Mouse (Mus musculus): ENCODE data around the gene Hdac7. TPM values are rescaled to one million over a fixed set of nuclear protein-coding genes. Genes with fewer than 3 reads are reported as not detected.

The Hdac7 gene
- total RNA-seq, 2 experiments from 2014 or later = 12.6 to 29.2 TPM

DNA sequence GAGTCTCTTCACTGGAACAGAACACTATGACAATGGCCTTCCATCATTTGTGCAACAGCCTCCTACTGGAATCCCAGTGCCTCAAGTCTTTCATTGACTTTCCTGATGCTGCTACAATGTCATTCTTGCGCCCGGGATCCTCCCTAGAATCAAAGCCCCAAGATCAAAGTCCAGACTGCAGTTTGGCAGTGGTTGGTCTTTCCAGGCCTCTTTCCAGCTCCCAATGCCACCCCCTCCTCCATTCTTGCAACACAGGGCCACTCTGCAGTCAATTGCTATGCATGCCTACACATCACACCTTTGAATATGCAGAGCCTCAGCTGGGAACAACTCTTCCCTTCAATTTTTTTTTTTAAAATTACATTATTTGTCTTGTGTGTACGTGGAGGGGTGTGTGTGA lies 16.1 kb upstream of the Hdac7 start:
- ATAC-seq (replicated peaks; ENCODE audit: poor library complexity) = no peak

DNA sequence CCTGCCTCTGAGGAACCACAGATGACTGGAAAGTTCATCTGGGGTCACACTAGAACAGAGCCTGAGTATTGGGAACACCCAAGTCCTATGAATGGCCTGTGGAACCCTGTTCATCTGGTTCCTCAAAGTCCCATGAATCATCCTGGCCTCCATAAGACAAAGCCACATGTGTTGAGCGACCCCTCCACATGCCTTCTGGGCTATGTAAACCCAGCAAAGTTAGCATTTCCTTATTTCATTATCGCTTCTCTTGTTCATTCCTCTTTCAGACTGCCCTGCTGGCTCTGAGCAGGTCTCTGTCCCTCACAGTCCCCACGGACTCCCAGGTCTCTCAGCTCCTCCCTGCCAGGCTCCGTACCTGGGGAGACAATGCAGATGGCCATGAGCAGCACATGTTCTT lies 14.1 kb upstream of the Hdac7 start:
- ATAC-seq (replicated peaks; ENCODE audit: poor library complexity) = no peak

DNA sequence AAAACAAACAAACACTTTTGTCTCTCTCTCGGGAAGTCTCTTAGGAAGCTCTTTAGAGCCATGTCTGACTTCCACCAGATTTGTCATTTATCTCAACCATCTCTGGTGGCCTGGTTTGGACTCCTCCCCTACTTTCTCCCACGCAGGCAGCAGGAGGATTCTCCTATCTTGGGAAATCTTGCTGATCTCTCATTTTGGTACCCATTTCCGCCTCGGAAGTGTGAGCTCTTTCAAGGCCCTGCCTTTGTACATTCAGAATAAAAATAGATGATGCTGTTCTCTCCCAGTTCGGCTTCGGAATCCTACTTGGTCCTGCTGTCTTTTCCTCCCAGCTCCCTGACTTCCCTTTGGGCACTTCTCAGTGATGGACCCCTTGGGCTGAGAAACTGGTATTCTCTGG lies 10.2 kb upstream of the Hdac7 start:
- no peak for ATAC-seq (replicated peaks; ENCODE audit: poor library complexity)

DNA sequence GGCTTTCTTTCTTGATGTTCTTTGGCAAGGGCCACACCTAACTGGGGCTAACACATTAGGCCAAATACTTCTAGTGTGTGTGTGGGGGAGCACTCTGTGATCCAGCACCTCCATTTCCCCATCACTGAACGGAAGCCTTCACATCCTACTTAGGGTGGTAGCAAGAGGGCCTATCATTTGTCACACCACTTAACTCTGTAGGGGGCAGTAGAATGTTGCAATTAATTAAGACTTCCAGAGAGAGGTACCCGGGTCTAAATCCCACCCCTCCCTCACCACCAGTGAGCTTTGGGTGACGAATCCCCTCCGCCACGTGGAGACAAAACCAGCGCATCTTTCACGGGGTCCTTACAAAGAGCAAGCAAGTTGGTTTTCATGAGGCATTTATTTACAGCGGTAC lies 9.8 kb upstream of the Hdac7 start:
- no peak for ATAC-seq (replicated peaks; ENCODE audit: poor library complexity)

DNA sequence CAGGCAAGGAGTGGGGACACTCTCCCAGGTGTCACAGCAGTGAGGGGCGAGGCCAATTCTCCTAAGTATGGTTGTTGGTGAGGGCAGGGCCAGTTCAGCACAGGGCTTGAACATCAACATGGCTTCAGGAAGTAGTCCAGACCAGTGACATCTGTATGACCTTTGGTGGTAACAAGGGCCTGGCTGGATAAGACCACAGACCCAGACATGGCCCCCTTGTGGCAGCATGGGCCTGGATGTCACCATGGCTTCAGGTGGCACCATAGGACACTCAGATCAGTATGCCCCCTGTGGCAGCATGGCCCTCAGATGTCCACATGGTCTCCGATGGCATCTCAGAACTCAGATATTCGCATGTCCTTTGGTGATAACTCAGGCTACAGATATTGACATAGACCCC lies 8.0 kb upstream of the Hdac7 start:
- no peak for ATAC-seq (replicated peaks; ENCODE audit: poor library complexity)

DNA sequence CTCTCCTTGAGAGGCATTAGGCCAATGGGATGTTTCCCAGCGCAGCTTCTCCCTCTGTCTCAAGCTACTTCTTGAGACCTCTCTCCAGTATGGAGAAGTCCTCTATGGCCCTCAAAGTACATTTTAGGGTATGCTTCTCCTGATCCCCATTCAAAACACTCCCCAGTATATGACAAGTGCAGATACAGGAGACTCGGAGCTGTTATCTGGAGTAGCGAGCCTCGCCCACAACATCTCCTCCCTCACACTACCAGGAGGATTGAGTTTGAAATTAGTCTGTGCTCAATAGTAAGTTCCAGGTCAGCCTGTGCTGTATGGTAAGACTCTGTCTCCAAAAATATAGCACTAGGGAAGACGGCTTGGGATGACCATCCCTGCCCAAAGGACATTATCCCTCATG lies 6.7 kb upstream of the Hdac7 start:
- no peak for ATAC-seq (replicated peaks; ENCODE audit: poor library complexity)

DNA sequence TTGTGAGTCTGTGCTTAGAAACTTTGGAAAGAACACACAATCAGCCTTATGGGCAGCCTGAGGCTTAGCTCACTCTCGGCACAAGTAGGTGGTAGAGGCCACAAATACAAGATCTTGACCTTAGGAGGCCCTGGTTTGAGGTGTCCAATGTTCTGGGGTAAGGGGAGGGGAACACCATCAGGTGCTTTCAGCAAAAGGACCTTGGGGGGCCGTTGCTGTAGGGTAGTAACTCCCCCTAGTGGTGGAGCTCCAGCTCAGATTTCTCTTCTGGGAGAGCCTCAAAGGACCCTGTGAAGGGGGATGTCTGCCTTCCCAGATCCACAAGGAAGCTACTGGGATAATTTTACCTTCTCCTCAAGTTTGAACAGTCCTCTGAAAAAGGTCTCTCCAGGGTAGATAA lies 6.1 kb upstream of the Hdac7 start:
- no peak for ATAC-seq (replicated peaks; ENCODE audit: poor library complexity)

DNA sequence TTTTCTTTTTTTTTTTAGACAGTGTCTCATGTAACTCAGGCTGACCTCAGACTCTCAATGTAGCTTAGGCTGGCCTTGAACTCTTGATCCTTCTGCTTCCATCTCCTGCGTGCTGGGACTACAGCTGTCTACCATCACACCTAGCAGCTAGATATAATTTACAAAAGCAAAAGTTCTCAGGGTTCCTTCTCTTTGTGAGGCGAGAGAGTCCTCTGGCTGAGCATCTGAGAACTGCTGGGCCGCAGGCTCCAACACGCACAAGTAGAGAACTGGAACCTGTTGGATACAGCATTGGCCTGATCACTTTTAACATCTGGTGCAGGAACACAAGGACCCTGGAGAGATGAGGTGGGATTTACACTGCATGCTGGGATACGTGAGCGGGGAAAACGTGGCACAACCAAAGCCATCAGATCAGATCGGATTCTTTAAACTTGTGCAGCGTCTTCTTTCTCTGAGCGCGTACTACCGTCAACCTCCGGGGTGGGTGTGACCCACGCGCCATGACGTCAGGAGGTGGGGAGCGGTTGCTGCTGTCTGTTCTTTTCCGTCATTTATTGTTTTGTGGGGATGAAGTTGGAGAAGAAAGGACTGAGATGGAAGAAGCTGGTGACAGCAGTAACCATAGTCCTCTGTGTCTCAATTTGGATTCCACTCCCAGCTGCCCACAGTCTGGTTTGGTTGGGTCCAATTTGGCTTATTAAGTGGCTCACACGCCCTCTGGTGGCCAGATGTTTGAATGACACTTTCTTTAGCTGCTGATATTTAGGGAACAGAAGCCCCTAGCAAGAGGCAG lies 5.0 kb upstream of the Hdac7 start:
- peak; percentile 50 for ATAC-seq (replicated peaks; ENCODE audit: poor library complexity)

DNA sequence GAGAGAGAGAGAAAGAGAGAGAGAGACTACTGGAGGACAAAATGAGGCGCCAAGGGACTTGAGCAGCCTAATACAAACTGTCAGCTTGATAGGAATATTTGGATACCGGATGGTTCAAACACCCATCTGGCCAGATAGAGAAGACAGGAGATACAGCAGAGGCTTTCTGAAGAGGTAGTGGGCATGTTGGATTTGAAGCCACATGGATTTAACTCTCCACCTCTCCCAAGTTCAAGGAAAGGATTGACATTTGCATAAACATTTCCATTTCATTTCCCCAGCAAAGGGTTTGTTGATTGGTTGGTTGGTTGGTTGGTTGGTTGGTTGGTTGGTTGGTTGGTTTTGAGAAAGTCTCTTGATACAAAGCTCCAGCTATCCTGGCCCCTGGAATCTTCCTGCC lies 3.6 kb upstream of the Hdac7 start:
- no peak for ATAC-seq (replicated peaks; ENCODE audit: poor library complexity)

DNA sequence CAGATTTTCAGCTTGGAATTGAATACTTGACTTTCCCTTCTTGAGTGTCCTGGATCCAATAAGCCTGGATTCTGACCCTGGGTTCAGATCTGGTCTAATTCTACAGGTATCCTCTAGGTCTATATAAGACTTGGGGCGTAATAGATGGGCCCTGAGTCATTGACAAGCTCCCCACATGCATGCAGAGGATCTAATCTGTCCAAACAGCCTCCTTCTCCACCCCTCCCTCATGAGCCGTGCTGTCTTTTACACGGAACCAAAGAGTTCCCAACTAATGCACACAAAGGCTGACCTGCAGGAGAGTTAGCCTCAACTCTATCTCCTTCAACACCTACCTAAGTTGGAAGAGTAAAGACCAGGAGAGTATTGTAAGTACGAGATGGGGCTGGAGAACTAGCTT lies 3.0 kb upstream of the Hdac7 start:
- peak; percentile 14; the same call in 1 of the 2 replicates for ATAC-seq (replicated peaks; ENCODE audit: poor library complexity)

DNA sequence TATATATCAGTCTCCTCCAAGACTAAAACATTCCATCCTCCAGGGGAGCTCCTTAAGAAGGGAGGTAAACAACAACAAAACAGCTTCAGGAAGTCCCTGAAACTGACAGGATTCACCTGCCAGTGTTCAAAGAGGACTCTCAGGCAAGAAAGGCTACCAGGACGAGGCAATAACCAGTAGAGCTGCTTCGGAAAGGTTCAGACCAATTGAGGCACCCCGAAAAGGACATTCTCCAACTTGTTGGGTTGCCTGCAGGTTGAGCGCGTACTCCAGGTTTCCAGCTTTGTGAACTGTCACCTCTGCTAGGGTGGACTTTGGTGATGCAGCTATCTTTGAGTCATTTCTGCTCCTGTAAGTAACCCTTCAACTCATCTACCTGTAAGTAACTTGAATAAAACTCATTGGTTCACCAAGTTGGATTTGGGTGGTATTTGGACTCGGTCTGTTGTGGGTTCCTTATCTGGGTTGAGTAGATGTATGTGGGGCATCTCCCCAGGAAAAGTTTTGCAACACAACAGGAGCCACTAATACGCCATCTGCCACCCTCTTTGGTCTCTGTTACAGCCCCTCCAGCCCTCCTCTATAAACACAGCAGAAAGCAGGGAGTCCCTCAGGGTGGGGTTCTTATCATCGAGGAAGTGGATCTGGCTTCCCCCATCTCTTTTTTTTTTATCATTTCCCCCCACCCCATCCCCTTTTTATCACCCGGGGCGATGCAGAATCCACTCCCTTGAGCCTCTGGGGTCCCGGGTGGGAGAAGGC lies 2.0 kb upstream of the Hdac7 start:
- no peak for ATAC-seq (replicated peaks; ENCODE audit: poor library complexity)

DNA sequence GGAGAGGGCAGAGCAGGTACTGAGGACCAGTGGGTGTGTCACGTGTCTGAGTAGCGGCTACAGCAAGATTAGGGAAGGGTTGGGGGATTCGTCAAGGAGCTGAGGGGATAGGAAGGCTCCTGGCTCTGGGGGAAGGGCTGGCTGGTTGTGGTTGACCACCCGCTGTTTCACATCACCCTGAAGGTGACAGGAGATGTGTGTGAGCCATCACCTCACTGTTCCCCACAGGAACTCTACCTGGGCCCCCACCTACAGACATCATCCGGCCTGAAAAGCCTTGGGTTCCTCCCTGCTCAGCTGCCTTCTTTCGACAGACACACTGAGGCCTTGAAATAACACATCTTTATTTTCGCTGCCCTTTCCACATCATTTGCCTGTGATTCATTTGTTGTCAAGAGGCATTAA lies 1.1 kb downstream of the Hdac7 start:
- no peak for ATAC-seq (replicated peaks; ENCODE audit: poor library complexity)

DNA sequence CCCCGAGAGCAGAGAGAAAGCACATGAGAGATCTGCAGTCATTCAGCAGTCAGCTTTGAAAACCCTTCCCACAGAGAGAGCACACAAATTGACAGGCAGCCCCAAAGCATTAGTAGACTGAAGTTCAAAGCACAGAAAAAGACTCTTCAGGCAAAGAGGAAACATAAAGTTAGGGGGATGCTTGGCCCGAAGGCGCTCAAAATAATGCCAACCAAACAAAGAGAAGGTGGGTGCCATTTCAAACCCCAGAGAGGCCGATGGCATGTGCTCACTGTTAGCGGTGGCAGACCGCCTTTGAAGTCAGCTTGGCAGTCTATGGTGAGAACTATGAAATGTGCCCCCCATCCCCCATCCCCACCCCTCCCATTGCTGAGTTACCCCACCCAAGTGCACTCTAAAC lies 2.2 kb downstream of the Hdac7 start:
- ATAC-seq (replicated peaks; ENCODE audit: poor library complexity) = no peak

DNA sequence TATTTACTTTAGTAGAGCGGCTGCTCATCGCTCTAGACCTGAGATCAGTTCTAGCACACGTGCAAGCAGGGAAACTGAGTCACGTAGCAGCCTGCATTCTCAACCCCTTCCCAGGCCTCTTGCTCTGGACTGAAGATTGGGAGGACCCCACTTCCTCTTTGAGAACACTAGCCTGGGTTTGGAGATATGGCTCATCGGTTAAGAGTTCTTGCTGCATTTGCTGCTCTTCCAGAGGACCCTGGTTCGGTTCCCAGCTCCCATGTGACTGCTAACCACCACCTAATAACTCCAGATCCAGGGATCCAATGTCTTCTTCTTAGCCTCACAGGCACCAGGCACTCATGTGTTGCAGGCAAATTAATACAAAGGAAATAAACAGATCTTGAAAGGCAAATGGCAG lies 2.9 kb downstream of the Hdac7 start:
- no peak for ATAC-seq (replicated peaks; ENCODE audit: poor library complexity)

DNA sequence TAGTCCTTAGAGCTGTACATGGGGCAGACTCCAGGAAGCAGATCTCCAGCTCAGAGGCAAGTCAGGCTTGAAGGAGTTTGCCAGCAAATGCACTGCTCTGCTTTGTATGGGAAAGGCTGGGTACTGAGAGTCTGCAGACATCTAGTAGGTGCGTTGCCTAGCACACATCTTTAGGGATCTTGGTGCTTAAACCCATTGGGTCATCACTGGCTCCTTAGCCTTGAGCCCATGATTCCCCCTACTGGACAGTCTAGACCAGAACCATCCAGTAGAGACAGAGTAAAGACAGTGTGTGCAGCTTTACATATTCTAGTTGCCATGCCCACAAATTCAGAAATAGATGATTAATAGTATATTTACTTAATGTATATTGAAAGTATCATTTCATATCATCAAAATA lies 3.5 kb downstream of the Hdac7 start:
- ATAC-seq (replicated peaks; ENCODE audit: poor library complexity) = no peak

DNA sequence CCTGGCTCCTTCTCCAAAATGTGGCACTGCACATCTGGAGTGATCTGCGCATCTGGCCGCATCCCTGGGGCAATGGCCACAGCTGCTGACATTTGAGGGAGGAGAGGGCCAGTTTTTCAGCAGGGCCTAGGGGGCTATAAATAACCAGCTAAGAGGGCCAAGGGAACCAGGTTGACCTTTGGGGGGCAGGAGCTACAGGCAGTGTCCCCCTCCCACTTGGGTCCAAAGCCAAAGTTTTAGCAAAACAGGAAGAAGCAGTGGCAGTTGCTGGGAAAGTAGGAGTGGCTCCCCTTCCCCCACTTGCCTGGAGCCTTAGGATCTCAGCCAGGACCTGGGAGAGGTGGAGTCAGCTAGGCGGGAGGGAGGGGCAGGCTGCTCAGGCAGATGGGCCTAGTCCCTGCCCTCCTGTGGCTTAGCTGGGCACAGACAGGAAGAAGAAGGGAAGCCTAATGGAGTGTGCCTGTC lies 4.3 kb downstream of the Hdac7 start:
- ATAC-seq (replicated peaks; ENCODE audit: poor library complexity) = peak; percentile 24

DNA sequence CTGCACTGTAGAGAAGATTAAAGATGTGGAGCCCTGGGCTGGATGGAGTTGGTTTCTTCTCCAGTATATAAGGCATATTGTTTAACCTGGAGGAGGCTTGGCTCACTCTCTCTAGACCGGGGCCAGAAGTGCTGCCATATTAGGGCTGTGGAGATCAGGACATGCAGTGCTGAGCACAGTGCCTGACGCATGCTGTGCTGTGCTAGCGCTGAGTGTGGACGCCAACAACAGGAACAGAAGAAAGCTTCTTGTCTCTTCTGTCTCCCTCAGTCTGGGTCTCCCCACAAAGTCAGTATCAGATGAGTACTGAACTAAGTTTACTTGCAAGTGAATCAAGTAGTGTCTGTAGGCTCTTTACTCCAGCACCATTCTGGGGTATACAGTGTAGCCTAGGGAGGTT lies 4.8 kb downstream of the Hdac7 start:
- no peak for ATAC-seq (replicated peaks; ENCODE audit: poor library complexity)

DNA sequence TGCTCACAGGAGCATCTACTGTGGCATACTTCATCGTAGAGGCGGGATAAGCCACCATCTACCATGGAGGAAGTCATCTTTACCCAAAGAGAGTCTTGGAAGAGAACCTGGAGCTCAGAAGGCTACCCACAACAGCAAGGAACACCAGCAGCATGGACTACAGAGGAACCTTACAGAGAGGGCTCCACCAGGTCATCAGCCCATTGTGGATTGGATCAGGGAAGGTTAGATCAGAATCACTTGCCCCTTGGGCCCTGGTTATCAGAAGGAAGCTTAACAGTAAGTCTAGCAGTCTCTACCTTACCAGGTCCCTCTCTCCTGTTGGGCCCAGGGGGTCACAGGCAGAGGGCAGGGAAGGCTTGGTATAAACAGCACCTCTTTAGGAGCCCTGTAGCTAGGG lies 5.3 kb downstream of the Hdac7 start:
- no peak for ATAC-seq (replicated peaks; ENCODE audit: poor library complexity)

DNA sequence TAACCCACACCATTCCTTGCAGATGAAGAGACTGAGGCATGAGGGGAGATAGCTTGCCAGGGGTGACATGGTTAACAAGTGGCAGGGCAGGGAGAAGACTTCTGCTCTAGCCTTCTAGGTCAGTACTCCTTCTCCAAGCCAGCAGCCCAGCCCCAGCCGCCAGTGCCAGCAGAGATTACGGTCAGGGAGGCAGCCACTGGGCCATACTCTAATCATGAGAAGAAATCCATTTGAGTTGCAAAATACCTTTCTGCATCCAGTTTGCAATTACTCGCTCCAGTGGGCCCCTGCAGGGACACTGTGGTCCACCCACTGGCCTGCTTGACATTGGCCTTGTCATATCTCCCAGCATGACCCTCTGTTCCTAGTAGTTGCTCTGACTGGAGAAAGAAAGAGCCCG lies 5.9 kb downstream of the Hdac7 start:
- ATAC-seq (replicated peaks; ENCODE audit: poor library complexity) = no peak

DNA sequence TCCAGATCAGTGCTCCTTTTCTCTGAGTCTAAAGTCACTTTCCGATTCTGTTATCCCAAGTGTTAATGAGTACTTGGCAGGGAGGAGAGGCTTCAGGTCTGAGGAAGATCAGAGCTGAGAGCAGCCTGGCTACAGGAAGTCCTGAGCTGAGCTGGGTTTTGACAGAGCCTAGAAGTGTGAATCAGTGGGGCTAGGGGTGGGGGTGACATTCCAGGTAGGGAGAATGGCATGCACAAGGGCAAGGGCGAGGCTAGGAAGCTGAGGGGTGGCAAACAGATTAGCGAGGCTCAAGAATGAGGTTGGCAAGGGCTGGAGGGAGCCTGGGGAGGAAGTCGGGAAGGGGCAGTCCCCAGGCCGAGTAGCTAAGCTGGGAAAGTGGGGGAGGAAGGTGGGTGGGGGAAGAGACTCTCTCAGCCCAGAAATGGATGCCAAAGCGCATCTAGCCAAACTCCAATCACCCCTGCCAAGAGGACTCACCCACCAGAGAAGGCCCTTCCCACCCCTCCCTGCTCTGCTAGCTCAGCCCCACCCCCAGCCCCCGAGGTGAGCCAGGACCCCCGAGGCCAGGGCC lies 6.7 kb downstream of the Hdac7 start:
- ATAC-seq (replicated peaks; ENCODE audit: poor library complexity) = no peak

DNA sequence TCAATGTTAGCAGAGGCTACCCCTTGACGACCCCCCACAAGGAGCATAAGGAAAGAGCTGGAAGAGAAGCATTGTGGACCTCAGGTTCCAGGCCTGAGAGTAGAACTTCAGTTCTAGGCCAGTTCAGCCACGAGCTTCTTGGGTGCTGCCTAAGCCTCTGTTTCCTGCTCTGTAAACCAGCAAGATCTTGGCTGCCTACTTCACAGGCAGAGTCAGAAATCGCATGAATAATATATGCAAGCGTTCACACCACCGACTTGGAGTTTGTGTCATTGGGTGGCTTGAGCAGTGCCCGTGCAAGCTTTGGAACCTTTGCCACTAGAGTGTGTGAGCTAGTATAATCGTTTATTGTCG lies 7.4 kb downstream of the Hdac7 start:
- no peak for ATAC-seq (replicated peaks; ENCODE audit: poor library complexity)
